Mouse (Mus musculus) heart, adult 18-20 months (tissue): ENCODE data around the gene Grm6. TPM values are rescaled to one million over a fixed set of nuclear protein-coding genes. Genes with fewer than 3 reads are reported as not detected.

ENCODE experiments used
- DNase-seq, 2 experiments: peaks; one replicate each; pipeline ENCODE4 v3.0.0; 2021 to 2022; ENCODE audit warnings: mixed read lengths in 1 of 2
- total RNA-seq, 2 experiments: library from RNA; stranded (reverse); gene quantifications; 2 replicates each; pipeline ENCODE4 v1.2.3; 2021

Grm6 gene
- total RNA-seq, 2 experiments from 2014 or later = 0.28 TPM; not detected in 1

- DNase-seq = no peak
Measured at GRCm38 (mm10) chr11:50914461-50914860, 64.0 kb downstream of the Grm6 start.

Other genes starting within 250 kb of the Grm6 start
- gene Adamts2, start 248.6 kb upstream of the Grm6 start, total RNA-seq = 1 to 10 TPM; 7.3 to 8.2 TPM
- gene Zfp354c, start 23.0 kb upstream of the Grm6 start, total RNA-seq = 1 to 10 TPM; 2.1 to 3.6 TPM
- 1 to 10 TPM; 1.4 to 1.6 TPM for gene Zfp879, start 9.1 kb upstream of the Grm6 start, total RNA-seq
- under 1 TPM; 0.69 to 0.89 TPM for gene Zfp454, start 37.0 kb downstream of the Grm6 start, total RNA-seq
- 1 to 10 TPM; 3.0 to 3.1 TPM for gene Zfp2, start 65.5 kb downstream of the Grm6 start, total RNA-seq
- 1 to 10 TPM; 1.5 to 1.8 TPM for gene Zfp354b, start 80.9 kb downstream of the Grm6 start, total RNA-seq
- not detected for gene 4933414I15Rik, start 93.1 kb downstream of the Grm6 start, total RNA-seq
- not detected for gene Prop1, start 103.1 kb downstream of the Grm6 start, total RNA-seq
- gene Olfr1378, start 115.8 kb downstream of the Grm6 start, total RNA-seq = not detected
- not detected for gene Olfr1377, start 131.3 kb downstream of the Grm6 start, total RNA-seq
- not detected for gene Olfr51, start 152.9 kb downstream of the Grm6 start, total RNA-seq
- not detected for gene Olfr54, start 163.6 kb downstream of the Grm6 start, total RNA-seq
- not detected for gene Olfr1375, start 197.4 kb downstream of the Grm6 start, total RNA-seq
- gene Zfp354a, start 208.6 kb downstream of the Grm6 start, total RNA-seq = 1 to 10 TPM; 2.1 to 2.3 TPM